Mouse (Mus musculus): ENCODE measurements around the gene Sbno1. TPM values are rescaled to one million over a fixed set of nuclear protein-coding genes. Genes with fewer than 3 reads are reported as not detected.

Sbno1 gene
- polyA plus RNA-seq, 1 experiment = 488 TPM

DNA sequence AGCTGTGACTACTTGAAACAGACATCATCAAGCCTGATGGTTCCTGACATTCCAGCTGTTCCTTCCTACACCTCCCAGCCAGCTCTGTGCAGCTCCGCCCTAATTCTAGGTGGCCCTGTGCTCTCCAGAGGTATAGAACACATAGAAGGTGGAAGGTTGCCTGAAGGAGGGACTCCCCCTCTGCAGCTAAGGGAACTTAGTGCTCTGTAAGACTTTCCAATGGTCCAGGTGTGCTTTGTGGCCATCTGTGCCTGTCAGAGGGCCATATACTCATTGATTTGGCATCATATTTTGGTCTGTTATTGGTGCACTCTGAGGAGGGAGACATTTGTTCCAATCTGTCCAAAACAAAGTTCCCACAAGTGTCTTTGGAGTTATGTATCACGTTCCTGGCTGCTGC is 7.2 kb upstream of the Sbno1 start:
- WGBS = 66% methylated on average over 2 of the region's 2 CpGs

GRCm38 (mm10) chr5:124432398-124433012 is 6.7 kb upstream of the Sbno1 start:
- no peak for TF ChIP-seq POLR2A (IDR thresholded peaks at IDR 0.05; ENCODE audit: insufficient read depth, low read depth, low read length)
- no peak for TF ChIP-seq CTCF (IDR thresholded peaks at IDR 0.05; ENCODE audit: insufficient read depth, low read depth, low read length)
- H3K27ac ChIP-seq (ENCODE audit: insufficient read depth, low read depth, low read length) = no peak overlapping the region

More for the DNA sequence above, 7.2 kb upstream of the Sbno1 start:
- no peak overlapping the region for H3K27ac ChIP-seq (ENCODE audit: insufficient read depth, low read depth, low read length)
- H3K4me3 ChIP-seq (ENCODE audit: insufficient read depth, low read depth, low read length) = no peak overlapping the region
- no peak for TF ChIP-seq POLR2A (IDR thresholded peaks at IDR 0.05; ENCODE audit: insufficient read depth, low read depth, low read length)
- no peak for TF ChIP-seq CTCF (IDR thresholded peaks at IDR 0.05; ENCODE audit: insufficient read depth, low read depth, low read length)
- H3K4me1 ChIP-seq (ENCODE audit: control insufficient read depth, insufficient read depth, low read length) = no peaks in the 10 kb centered on the region

GRCm38 (mm10) chr5:124426475-124427071 is 772 bp upstream of the Sbno1 start:
- 89% methylated on average over 10 of the region's 10 CpGs for WGBS
- TF ChIP-seq CTCF (IDR thresholded peaks at IDR 0.05; ENCODE audit: insufficient read depth, low read depth, low read length) (no peak), POLR2A (IDR thresholded peaks at IDR 0.05; ENCODE audit: insufficient read depth, low read depth, low read length) (no peak)
- Histone ChIP-seq H3K27ac (ENCODE audit: insufficient read depth, low read depth, low read length) (no peak overlapping the region; the same call in 1 of the 2 replicates), H3K4me1 (ENCODE audit: control insufficient read depth, insufficient read depth, low read length) (no peaks in the 10 kb centered on the region), H3K4me3 (ENCODE audit: insufficient read depth, low read depth, low read length) (peak overlapping the region; percentile 99; the same call in 1 of the 2 replicates)

More at GRCm38 (mm10) chr5:124432398-124433012, 6.7 kb upstream of the Sbno1 start:
- no peak overlapping the region for H3K4me3 ChIP-seq (ENCODE audit: insufficient read depth, low read depth, low read length)
- no peaks in the 10 kb centered on the region for H3K4me1 ChIP-seq (ENCODE audit: control insufficient read depth, insufficient read depth, low read length)

- under 1% methylated on average over 63 of the region's 63 CpGs for WGBS
- Histone ChIP-seq H3K4me1 (ENCODE audit: control insufficient read depth, insufficient read depth, low read length) (no peaks in the 10 kb centered on the region), H3K27ac (ENCODE audit: insufficient read depth, low read depth, low read length) (peak overlapping the region; percentile 83), H3K4me3 (ENCODE audit: insufficient read depth, low read depth, low read length) (peak overlapping the region; percentile 95)
- TF ChIP-seq POLR2A (IDR thresholded peaks at IDR 0.05; ENCODE audit: insufficient read depth, low read depth, low read length) (no peak), CTCF (IDR thresholded peaks at IDR 0.05; ENCODE audit: insufficient read depth, low read depth, low read length) (no peak)
These were observed 934 bp downstream of the Sbno1 start for GRCm38 (mm10) chr5:124424723-124425411.

DNA sequence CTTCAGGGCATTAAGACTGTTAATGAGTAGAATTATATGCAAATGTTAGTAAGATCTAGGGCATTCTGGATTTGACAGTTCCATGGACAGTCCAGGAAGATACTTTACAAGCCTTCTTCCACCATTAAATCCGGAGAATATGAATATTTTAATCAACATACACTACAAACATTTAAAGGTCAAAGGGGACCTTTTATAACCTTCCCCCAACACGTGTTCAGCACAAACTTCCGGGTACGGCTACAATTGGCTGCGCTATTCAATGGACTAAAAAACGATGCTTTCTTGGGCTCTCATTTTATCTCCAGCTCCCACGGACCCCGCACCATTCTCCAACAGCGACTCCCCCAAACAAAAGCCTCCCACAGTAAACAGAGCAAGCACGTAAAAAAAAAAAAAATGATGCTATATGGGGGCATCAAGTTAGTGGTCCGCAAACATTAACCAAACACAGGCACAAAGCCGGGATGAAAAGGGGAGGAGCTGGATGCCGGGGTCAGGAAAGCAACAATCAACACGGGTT is 1.5 kb downstream of the Sbno1 start:
- 2% methylated on average over 14 of the region's 14 CpGs for WGBS
- peak overlapping the region; percentile 95 for H3K4me3 ChIP-seq (ENCODE audit: insufficient read depth, low read depth, low read length)
- no peak overlapping the region for H3K27ac ChIP-seq (ENCODE audit: insufficient read depth, low read depth, low read length)
- H3K4me1 ChIP-seq (ENCODE audit: control insufficient read depth, insufficient read depth, low read length) = no peaks in the 10 kb centered on the region
- no peak for TF ChIP-seq CTCF (IDR thresholded peaks at IDR 0.05; ENCODE audit: insufficient read depth, low read depth, low read length)
- no peak for TF ChIP-seq POLR2A (IDR thresholded peaks at IDR 0.05; ENCODE audit: insufficient read depth, low read depth, low read length)

GRCm38 (mm10) chr5:124421786-124422185 is 4.0 kb downstream of the Sbno1 start:
- no peak overlapping the region for H3K27ac ChIP-seq (ENCODE audit: insufficient read depth, low read depth, low read length)
- no peak overlapping the region for H3K4me3 ChIP-seq (ENCODE audit: insufficient read depth, low read depth, low read length)
- TF ChIP-seq POLR2A (IDR thresholded peaks at IDR 0.05; ENCODE audit: insufficient read depth, low read depth, low read length) (no peak), CTCF (IDR thresholded peaks at IDR 0.05; ENCODE audit: insufficient read depth, low read depth, low read length) (no peak)
- H3K4me1 ChIP-seq (ENCODE audit: control insufficient read depth, insufficient read depth, low read length) = no peaks in the 10 kb centered on the region
- 96% methylated on average over 2 of the region's 2 CpGs for whole genome bisulfite sequencing

- Histone ChIP-seq H3K27ac (ENCODE audit: insufficient read depth, low read depth, low read length) (no peak overlapping the region), H3K4me3 (ENCODE audit: insufficient read depth, low read depth, low read length) (no peak overlapping the region), H3K4me1 (ENCODE audit: control insufficient read depth, insufficient read depth, low read length) (no peaks in the 10 kb centered on the region)
- TF ChIP-seq CTCF (IDR thresholded peaks at IDR 0.05; ENCODE audit: insufficient read depth, low read depth, low read length) (no peak), POLR2A (IDR thresholded peaks at IDR 0.05; ENCODE audit: insufficient read depth, low read depth, low read length) (no peak)
- 82% methylated on average over 2 of the region's 2 CpGs for WGBS
These were observed 6.9 kb downstream of the Sbno1 start for GRCm38 (mm10) chr5:124418903-124419302.

- TF ChIP-seq POLR2A (IDR thresholded peaks at IDR 0.05; ENCODE audit: insufficient read depth, low read depth, low read length) (no peak), CTCF (IDR thresholded peaks at IDR 0.05; ENCODE audit: insufficient read depth, low read depth, low read length) (no peak)
- H3K4me1 ChIP-seq (ENCODE audit: control insufficient read depth, insufficient read depth, low read length) = no peaks in the 10 kb centered on the region
- 83% methylated on average over 5 of the region's 5 CpGs for WGBS
- no peak overlapping the region for H3K4me3 ChIP-seq (ENCODE audit: insufficient read depth, low read depth, low read length)
- H3K27ac ChIP-seq (ENCODE audit: insufficient read depth, low read depth, low read length) = no peak overlapping the region
These were observed 13.6 kb downstream of the Sbno1 start for GRCm38 (mm10) chr5:124412163-124412562.

GRCm38 (mm10) chr5:124410808-124411207 is 15.0 kb downstream of the Sbno1 start:
- H3K4me3 ChIP-seq (ENCODE audit: insufficient read depth, low read depth, low read length) = no peak overlapping the region
- H3K27ac ChIP-seq (ENCODE audit: insufficient read depth, low read depth, low read length) = no peak overlapping the region
- no peaks in the 10 kb centered on the region for H3K4me1 ChIP-seq (ENCODE audit: control insufficient read depth, insufficient read depth, low read length)
- WGBS = 74% methylated on average over 3 of the region's 3 CpGs
- TF ChIP-seq CTCF (IDR thresholded peaks at IDR 0.05; ENCODE audit: insufficient read depth, low read depth, low read length) = no peak
- no peak for TF ChIP-seq POLR2A (IDR thresholded peaks at IDR 0.05; ENCODE audit: insufficient read depth, low read depth, low read length)

All from olfactory bulb, adult 2 months (tissue).